Mouse (Mus musculus): ENCODE results near the gene Olfr281. TPM values are rescaled to one million over a fixed set of nuclear protein-coding genes. Genes with fewer than 3 reads are reported as not detected.

The Olfr281 gene
- total and polyA plus RNA-seq, 3 experiments: not detected

Other genes starting within 250 kb of the Olfr281 start
- gene Gm44579, start 231.6 kb upstream of the Olfr281 start, total RNA-seq (2012; rRNA removed): not detected in 2 replicates
- not detected in 2 replicates for gene Gm44579, start 231.6 kb upstream of the Olfr281 start, total RNA-seq (2014; rRNA removed)
- gene Gm44579, start 231.6 kb upstream of the Olfr281 start, polyA plus RNA-seq (2012; ENCODE audit: insufficient read length, low read depth): not detected in 2 replicates
- not detected in 2 replicates for gene Olfr287, start 231.5 kb upstream of the Olfr281 start, total RNA-seq (2012; rRNA removed)
- not detected in 2 replicates for gene Olfr287, start 231.5 kb upstream of the Olfr281 start, total RNA-seq (2014; rRNA removed)
- gene Olfr287, start 231.5 kb upstream of the Olfr281 start, polyA plus RNA-seq (2012; ENCODE audit: insufficient read length, low read depth): not detected in 2 replicates
- 0.04 TPM in 1 of 2 replicates, not detected in the other for gene Olfr286, start 218.1 kb upstream of the Olfr281 start, total RNA-seq (2012; rRNA removed)
- gene Olfr286, start 218.1 kb upstream of the Olfr281 start, total RNA-seq (2014; rRNA removed): not detected in 2 replicates
- gene Olfr286, start 218.1 kb upstream of the Olfr281 start, polyA plus RNA-seq (2012; ENCODE audit: insufficient read length, low read depth): not detected in 2 replicates
- not detected in 2 replicates for gene H1fnt, start 195.3 kb upstream of the Olfr281 start, total RNA-seq (2012; rRNA removed)
- gene H1fnt, start 195.3 kb upstream of the Olfr281 start, total RNA-seq (2014; rRNA removed): not detected in 2 replicates
- gene H1fnt, start 195.3 kb upstream of the Olfr281 start, polyA plus RNA-seq (2012; ENCODE audit: insufficient read length, low read depth): not detected in 2 replicates
- 0.04 TPM in 1 of 2 replicates, not detected in the other for gene Zfp641, start 156.4 kb upstream of the Olfr281 start, total RNA-seq (2012; rRNA removed)
- not detected in 2 replicates for gene Zfp641, start 156.4 kb upstream of the Olfr281 start, total RNA-seq (2014; rRNA removed)
- not detected in 2 replicates for gene Zfp641, start 156.4 kb upstream of the Olfr281 start, polyA plus RNA-seq (2012; ENCODE audit: insufficient read length, low read depth)
- not detected in 2 replicates for gene Olfr285, start 135.2 kb upstream of the Olfr281 start, total RNA-seq (2012; rRNA removed)
- not detected in 2 replicates for gene Olfr285, start 135.2 kb upstream of the Olfr281 start, total RNA-seq (2014; rRNA removed)
- gene Olfr285, start 135.2 kb upstream of the Olfr281 start, polyA plus RNA-seq (2012; ENCODE audit: insufficient read length, low read depth): not detected in 2 replicates
- not detected in 2 replicates for gene Olfr284, start 111.6 kb upstream of the Olfr281 start, total RNA-seq (2012; rRNA removed)
- gene Olfr284, start 111.6 kb upstream of the Olfr281 start, total RNA-seq (2014; rRNA removed): not detected in 2 replicates
- gene Olfr284, start 111.6 kb upstream of the Olfr281 start, polyA plus RNA-seq (2012; ENCODE audit: insufficient read length, low read depth): not detected in 2 replicates
- gene Olfr283, start 71.6 kb upstream of the Olfr281 start, total RNA-seq (2012; rRNA removed): not detected in 2 replicates
- not detected in 2 replicates for gene Olfr283, start 71.6 kb upstream of the Olfr281 start, total RNA-seq (2014; rRNA removed)
- gene Olfr283, start 71.6 kb upstream of the Olfr281 start, polyA plus RNA-seq (2012; ENCODE audit: insufficient read length, low read depth): not detected in 2 replicates
- not detected in 2 replicates for gene Olfr282, start 21.4 kb upstream of the Olfr281 start, total RNA-seq (2012; rRNA removed)
- gene Olfr282, start 21.4 kb upstream of the Olfr281 start, total RNA-seq (2014; rRNA removed): not detected in 2 replicates
- not detected in 2 replicates for gene Olfr282, start 21.4 kb upstream of the Olfr281 start, polyA plus RNA-seq (2012; ENCODE audit: insufficient read length, low read depth)
- gene OR5BS1P, start 17.3 kb downstream of the Olfr281 start, total RNA-seq (2012; rRNA removed): not detected in 2 replicates
- not detected in 2 replicates for gene OR5BS1P, start 17.3 kb downstream of the Olfr281 start, total RNA-seq (2014; rRNA removed)
- not detected in 2 replicates for gene OR5BS1P, start 17.3 kb downstream of the Olfr281 start, polyA plus RNA-seq (2012; ENCODE audit: insufficient read length, low read depth)
- gene Lalba, start 30.1 kb downstream of the Olfr281 start, total RNA-seq (2012; rRNA removed): not detected in 2 replicates
- not detected in 2 replicates for gene Lalba, start 30.1 kb downstream of the Olfr281 start, total RNA-seq (2014; rRNA removed)
- gene Lalba, start 30.1 kb downstream of the Olfr281 start, polyA plus RNA-seq (2012; ENCODE audit: insufficient read length, low read depth): not detected in 2 replicates
- not detected in 2 replicates for gene Olfr279, start 39.8 kb downstream of the Olfr281 start, total RNA-seq (2012; rRNA removed)
- gene Olfr279, start 39.8 kb downstream of the Olfr281 start, total RNA-seq (2014; rRNA removed): not detected in 2 replicates
- 0.07 TPM in 1 of 2 replicates, not detected in the other for gene Olfr279, start 39.8 kb downstream of the Olfr281 start, polyA plus RNA-seq (2012; ENCODE audit: insufficient read length, low read depth)
- gene Kansl2, start 81.7 kb downstream of the Olfr281 start, total RNA-seq (2012; rRNA removed): 59.6 and 84.7 TPM in 2 replicates
- 101 and 103 TPM in 2 replicates for gene Kansl2, start 81.7 kb downstream of the Olfr281 start, total RNA-seq (2014; rRNA removed)
- gene Kansl2, start 81.7 kb downstream of the Olfr281 start, polyA plus RNA-seq (2012; ENCODE audit: insufficient read length, low read depth): 111 and 125 TPM in 2 replicates
- gene Ccnt1, start 118.3 kb downstream of the Olfr281 start, total RNA-seq (2012; rRNA removed): 36.8 and 42.1 TPM in 2 replicates
- 38.1 and 41.3 TPM in 2 replicates for gene Ccnt1, start 118.3 kb downstream of the Olfr281 start, total RNA-seq (2014; rRNA removed)
- 62.1 and 73.3 TPM in 2 replicates for gene Ccnt1, start 118.3 kb downstream of the Olfr281 start, polyA plus RNA-seq (2012; ENCODE audit: insufficient read length, low read depth)
- gene 4930415O20Rik, start 118.4 kb downstream of the Olfr281 start, total RNA-seq (2012; rRNA removed): not detected in 2 replicates
- not detected in 2 replicates for gene 4930415O20Rik, start 118.4 kb downstream of the Olfr281 start, total RNA-seq (2014; rRNA removed)
- not detected in 2 replicates for gene 4930415O20Rik, start 118.4 kb downstream of the Olfr281 start, polyA plus RNA-seq (2012; ENCODE audit: insufficient read length, low read depth)
- gene Adcy6, start 157.5 kb downstream of the Olfr281 start, total RNA-seq (2012; rRNA removed): 1.5 and 2.6 TPM in 2 replicates
- 0.05 TPM in 1 of 2 replicates, not detected in the other for gene Adcy6, start 157.5 kb downstream of the Olfr281 start, total RNA-seq (2014; rRNA removed)
- 0.06 and 0.11 TPM in 2 replicates for gene Adcy6, start 157.5 kb downstream of the Olfr281 start, polyA plus RNA-seq (2012; ENCODE audit: insufficient read length, low read depth)
- gene Cacnb3, start 178.3 kb downstream of the Olfr281 start, total RNA-seq (2012; rRNA removed): 2.9 and 4.3 TPM in 2 replicates
- gene Cacnb3, start 178.3 kb downstream of the Olfr281 start, total RNA-seq (2014; rRNA removed): 2.3 and 2.5 TPM in 2 replicates
- 5.7 and 7.0 TPM in 2 replicates for gene Cacnb3, start 178.3 kb downstream of the Olfr281 start, polyA plus RNA-seq (2012; ENCODE audit: insufficient read length, low read depth)
- 103 and 132 TPM in 2 replicates for gene Ddx23, start 210.3 kb downstream of the Olfr281 start, total RNA-seq (2012; rRNA removed)
- 58.5 and 59.4 TPM in 2 replicates for gene Ddx23, start 210.3 kb downstream of the Olfr281 start, total RNA-seq (2014; rRNA removed)
- gene Ddx23, start 210.3 kb downstream of the Olfr281 start, polyA plus RNA-seq (2012; ENCODE audit: insufficient read length, low read depth): 148 and 181 TPM in 2 replicates
- 3.8 and 6.3 TPM in 2 replicates for gene Rnd1, start 224.9 kb downstream of the Olfr281 start, total RNA-seq (2012; rRNA removed)
- 5.8 and 9.4 TPM in 2 replicates for gene Rnd1, start 224.9 kb downstream of the Olfr281 start, total RNA-seq (2014; rRNA removed)
- gene Rnd1, start 224.9 kb downstream of the Olfr281 start, polyA plus RNA-seq (2012; ENCODE audit: insufficient read length, low read depth): 5.7 and 6.0 TPM in 2 replicates